Mouse (Mus musculus) B cell, adult (primary cell): Measurements from ENCODE around the gene Fzd7. TPM values are rescaled to one million over a fixed set of nuclear protein-coding genes. Genes with fewer than 3 reads are reported as not detected.

Source experiments
- total RNA-seq: library from RNA; stranded (reverse); gene quantifications from 4 replicates; pipeline ENCODE4 v1.2.4, GENCODE M21; 2023; ENCODE audit not compliant: inconsistent age

The Fzd7 gene
- 0.16 to 0.32 TPM in 2 of 4 replicates, not detected in the others for total RNA-seq

DNA sequence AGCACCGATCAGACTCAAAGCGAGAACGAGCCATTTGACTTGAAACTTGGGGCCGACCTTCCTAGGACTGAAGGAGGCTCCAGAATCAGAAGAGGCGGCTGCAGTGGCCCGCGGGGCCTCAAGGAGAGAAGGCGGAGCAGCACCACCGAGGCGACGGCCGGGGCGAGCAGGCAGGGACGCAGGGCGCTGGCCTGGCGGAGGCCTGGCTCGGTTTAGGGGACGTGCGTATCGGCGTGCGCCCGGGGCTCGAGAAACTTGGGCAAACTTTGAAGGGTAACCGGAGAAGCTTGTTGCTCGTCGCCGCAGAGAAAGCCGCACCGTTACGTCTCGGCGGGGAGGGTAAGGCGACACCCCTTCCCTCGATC, at the start of gene Fzd7:
TSS of gene Fzd7 (plus strand) at position 94 of the 365 bp plus-strand sequence.

DNA sequence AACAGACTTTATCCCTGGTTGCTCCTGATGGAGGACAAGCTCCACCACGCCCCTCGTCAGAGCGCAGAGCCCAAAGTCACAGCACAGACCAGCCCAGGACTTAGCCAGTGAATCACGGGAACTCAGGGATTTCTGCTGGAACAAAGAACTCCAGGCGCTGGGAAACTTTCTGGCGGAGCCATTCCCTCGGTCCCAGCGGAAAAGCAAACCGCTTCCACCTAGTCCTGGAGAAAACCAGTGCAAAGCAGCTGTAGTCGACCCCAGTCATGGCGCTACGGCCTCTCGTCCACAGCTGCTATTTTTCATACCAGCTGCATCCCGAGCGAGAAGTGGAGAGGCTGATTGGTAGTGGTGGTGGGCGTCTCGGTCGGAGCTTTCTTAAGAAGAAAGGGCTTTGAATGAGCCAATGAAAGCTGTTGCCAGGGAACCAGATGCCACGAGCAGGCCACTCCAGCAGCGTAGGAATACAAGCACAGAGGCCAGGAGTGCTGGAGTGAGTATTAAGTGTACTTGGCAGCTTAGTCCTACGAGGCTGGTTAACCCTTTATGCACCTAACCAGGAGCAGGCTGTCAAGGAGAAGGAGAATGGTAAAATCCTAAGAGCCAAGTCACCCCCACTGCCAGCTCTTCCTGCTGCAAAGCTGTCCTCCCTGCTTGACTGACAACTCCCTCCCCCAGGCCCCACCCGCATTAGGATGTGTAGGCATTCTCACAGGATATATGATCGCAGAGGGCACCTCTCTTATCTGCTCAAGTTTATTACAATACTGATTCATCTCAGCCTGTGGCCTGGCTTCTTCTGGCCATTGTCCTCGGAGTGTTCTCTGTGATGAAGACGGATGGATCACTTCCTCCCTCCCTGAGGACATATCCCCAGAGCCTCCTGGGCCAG, 34.0 kb downstream of the Fzd7 start, which contains the start of gene Gm973:
TSS of gene Gm973 (plus strand) at position 239 of the 892 bp plus-strand sequence.

Other genes with a start within 250 kb of the Fzd7 start
- 16.7 to 22.6 TPM (median 19.5 TPM) in 4 replicates for gene Als2, start 245.2 kb upstream of the Fzd7 start, total RNA-seq
- not detected in 4 replicates for gene Cdk15, start 225.5 kb upstream of the Fzd7 start, total RNA-seq
- not detected in 4 replicates for gene Gm973, start 33.8 kb downstream of the Fzd7 start, total RNA-seq
- gene Sumo1, start 188.4 kb downstream of the Fzd7 start, total RNA-seq, result 81.7 to 89.5 TPM (median 85.2 TPM) in 4 replicates
- gene Nop58, start 202.5 kb downstream of the Fzd7 start, total RNA-seq, result 149 to 165 TPM (median 158 TPM) in 4 replicates